Mouse (Mus musculus) bone marrow macrophage, adult 2 months (primary cell): Measurements from ENCODE around the gene Ryr3. TPM values are rescaled to one million over a fixed set of nuclear protein-coding genes. Genes with fewer than 3 reads are reported as not detected.

ENCODE experiments used
- H3K27ac ChIP-seq: 2 replicates; pipeline ENCODE4 v1.5.1; 2012; ENCODE audit warnings: low read depth, low read length; ENCODE audit not compliant: insufficient read depth
- H3K4me1 ChIP-seq: 2 replicates; pipeline ENCODE4 v1.6.1; 2012; ENCODE audit warnings: low read length; ENCODE audit not compliant: control insufficient read depth, insufficient read depth
- H3K4me3 ChIP-seq: 2 replicates; pipeline ENCODE4 v1.5.1; 2012; ENCODE audit warnings: mild to moderate bottlenecking, low read length, moderate library complexity; ENCODE audit not compliant: insufficient read depth
- CTCF ChIP-seq: IDR thresholded peaks from 2 replicates; pipeline ENCODE4 v1.5.1; 2012; ENCODE audit warnings: low read depth, mild to moderate bottlenecking, low read length, moderate library complexity
- POLR2A ChIP-seq: IDR thresholded peaks from 2 replicates; pipeline ENCODE4 v1.6.1; 2012; ENCODE audit warnings: mild to moderate bottlenecking, low read depth, low read length, borderline replicate concordance
- polyA plus RNA-seq: library from polyadenylated mRNA; stranded (reverse); fragments of >200 nt; gene quantifications from 2 replicates; pipeline ENCODE4 v1.2.4, GENCODE M21; 2012; ENCODE audit not compliant: missing spikeins, insufficient read depth, insufficient read length

Ryr3 gene
- polyA plus RNA-seq, 1 experiment, result not detected

GRCm38 (mm10) chr2:113181701-113182100, 35.2 kb downstream of the Ryr3 start:
- H3K27ac ChIP-seq, result no peak overlapping the region

GRCm38 (mm10) chr2:113178047-113178446, 38.8 kb downstream of the Ryr3 start:
- no peak overlapping the region for H3K4me3 ChIP-seq
- TF ChIP-seq CTCF, result no peak
- TF ChIP-seq POLR2A, result no peak
- H3K27ac ChIP-seq, result no peak overlapping the region
- H3K4me1 ChIP-seq, result no peaks in the 10 kb centered on the region

More at GRCm38 (mm10) chr2:113181701-113182100, 35.2 kb downstream of the Ryr3 start:
- H3K4me1 ChIP-seq, result no peaks in the 10 kb centered on the region
- H3K4me3 ChIP-seq, result no peak overlapping the region
- TF ChIP-seq CTCF (no peak), POLR2A (no peak)

GRCm38 (mm10) chr2:113176337-113176736, 40.6 kb downstream of the Ryr3 start:
- Histone ChIP-seq H3K27ac (no peak overlapping the region), H3K4me3 (no peak overlapping the region), H3K4me1 (no peaks in the 10 kb centered on the region)
- TF ChIP-seq POLR2A (no peak), CTCF (no peak)

GRCm38 (mm10) chr2:113168096-113168495, 48.8 kb downstream of the Ryr3 start:
- Histone ChIP-seq H3K27ac (no peak overlapping the region), H3K4me3 (no peak overlapping the region), H3K4me1 (no peaks in the 10 kb centered on the region)
- TF ChIP-seq CTCF (no peak), POLR2A (no peak)

- TF ChIP-seq CTCF (no peak), POLR2A (no peak)
- no peaks in the 10 kb centered on the region for H3K4me1 ChIP-seq
- H3K4me3 ChIP-seq, result no peak overlapping the region
- no peak overlapping the region for H3K27ac ChIP-seq
These were observed 55.4 kb downstream of the Ryr3 start for GRCm38 (mm10) chr2:113161494-113161893.

GRCm38 (mm10) chr2:113137766-113138165, 79.1 kb downstream of the Ryr3 start:
- Histone ChIP-seq H3K4me1 (no peaks in the 10 kb centered on the region), H3K4me3 (no peak overlapping the region), H3K27ac (no peak overlapping the region)
- TF ChIP-seq POLR2A (no peak), CTCF (no peak)

GRCm38 (mm10) chr2:113123476-113123875, 93.4 kb downstream of the Ryr3 start:
- H3K4me1 ChIP-seq, result no peaks in the 10 kb centered on the region
- H3K4me3 ChIP-seq, result no peak overlapping the region
- no peak overlapping the region for H3K27ac ChIP-seq
- TF ChIP-seq CTCF (no peak), POLR2A (no peak)

GRCm38 (mm10) chr2:113119080-113119479, 97.8 kb downstream of the Ryr3 start:
- no peaks in the 10 kb centered on the region for H3K4me1 ChIP-seq
- H3K27ac ChIP-seq, result no peak overlapping the region
- H3K4me3 ChIP-seq, result no peak overlapping the region
- TF ChIP-seq CTCF, result no peak
- TF ChIP-seq POLR2A, result no peak

- no peaks in the 10 kb centered on the region for H3K4me1 ChIP-seq
- no peak overlapping the region for H3K27ac ChIP-seq
- no peak for TF ChIP-seq CTCF
- no peak for TF ChIP-seq POLR2A
- H3K4me3 ChIP-seq, result no peak overlapping the region
These were observed 100.1 kb downstream of the Ryr3 start for GRCm38 (mm10) chr2:113116788-113117187.

GRCm38 (mm10) chr2:113115897-113116283, 101.0 kb downstream of the Ryr3 start:
- Histone ChIP-seq H3K27ac (no peak overlapping the region), H3K4me3 (no peak overlapping the region), H3K4me1 (no peaks in the 10 kb centered on the region)
- no peak for TF ChIP-seq POLR2A
- no peak for TF ChIP-seq CTCF

- H3K4me1 ChIP-seq, result no peaks in the 10 kb centered on the region
- no peak overlapping the region for H3K4me3 ChIP-seq
- no peak overlapping the region for H3K27ac ChIP-seq
- no peak for TF ChIP-seq POLR2A
- no peak for TF ChIP-seq CTCF
These were observed 101.5 kb downstream of the Ryr3 start for GRCm38 (mm10) chr2:113115248-113115896.
